Mouse (Mus musculus) bone marrow, adult 2 months (tissue): Measurements from ENCODE around the gene BC051142.

ENCODE experiments used
- CTCF ChIP-seq: fragments of 200-500 bp; IDR thresholded peaks from 2 replicates; pipeline ENCODE4 v1.5.1; 2011; ENCODE audit warnings: low read length, control low read depth; ENCODE audit not compliant: control insufficient read depth, insufficient read depth
- POLR2A ChIP-seq: fragments of 200-500 bp; IDR thresholded peaks from 2 replicates; pipeline ENCODE4 v1.6.1; 2011; ENCODE audit warnings: low read depth, mild to moderate bottlenecking, control low read depth, low read length, borderline replicate concordance; ENCODE audit not compliant: control insufficient read depth

- TF ChIP-seq CTCF (no peak), POLR2A (no peak)
Measured at GRCm38 (mm10) chr17:34378716-34379115, 19.9 kb upstream of the BC051142 start.
